Mouse (Mus musculus) MEL (cell line): Measurements from ENCODE around the gene Pomp. TPM values are rescaled to one million over a fixed set of nuclear protein-coding genes. Genes with fewer than 3 reads are reported as not detected.
A peak's percentile ranks its signal among the peaks of the same experiment; 100 is the strongest.

ENCODE experiments used
- DNase-seq: peaks from one replicate; pipeline ENCODE4 v3.0.0; 2011; ENCODE audit warnings: low read depth, low spot score
- H3K27ac ChIP-seq: 2 replicates; pipeline ENCODE4 v1.5.1; 2012; ENCODE audit warnings: low read depth, mild to moderate bottlenecking, control low read depth, low read length, moderate library complexity; ENCODE audit not compliant: control insufficient read depth
- H3K27me3 ChIP-seq, 2 experiments: fragments of 150-350 bp in 1 of 2; sonication (generic) in 1 of 2; 2 replicates each; pipeline ENCODE4 v1.6.1; 2012; ENCODE audit warnings: low read length in 2 of 2, mild to moderate bottlenecking in 2 of 2, improper control_type of control experiment in 1 of 2, moderate library complexity in 1 of 2; ENCODE audit not compliant: insufficient read depth in 2 of 2, control insufficient read depth in 1 of 2
- H3K36me3 ChIP-seq, 2 experiments: 2 replicates each; pipeline ENCODE4 v1.6.1; 2012 to 2014; ENCODE audit warnings: low read length in 2 of 2, improper control_type of control experiment in 1 of 2, inconsistent platforms in 1 of 2, mild to moderate bottlenecking in 1 of 2; ENCODE audit not compliant: insufficient read depth in 2 of 2, control insufficient read depth in 1 of 2
- H3K4me1 ChIP-seq, 2 experiments: fragments of 150-350 bp in 1 of 2; sonication (generic) in 1 of 2; 2 replicates each; pipeline ENCODE4 v1.6.1; 2012; ENCODE audit warnings: low read length in 2 of 2, improper control_type of control experiment in 1 of 2, mild to moderate bottlenecking in 1 of 2; ENCODE audit not compliant: insufficient read depth in 2 of 2, control insufficient read depth in 1 of 2
- H3K4me3 ChIP-seq, 2 experiments: fragments of 150-350 bp in 1 of 2; sonication (generic) in 1 of 2; 2 replicates each; pipeline ENCODE4 v1.5.1; 2012; ENCODE audit warnings: low read depth in 2 of 2, low read length in 2 of 2, mild to moderate bottlenecking in 2 of 2, moderate library complexity in 2 of 2, control low read depth in 1 of 2, improper control_type of control experiment in 1 of 2; ENCODE audit not compliant: control insufficient read depth in 1 of 2, insufficient read depth in 1 of 2
- H3K79me2 ChIP-seq: 2 replicates; pipeline ENCODE4 v1.6.1; 2012; ENCODE audit warnings: mild to moderate bottlenecking, low read length, moderate library complexity; ENCODE audit not compliant: control insufficient read depth, poor library complexity, insufficient read depth
- H3K9ac ChIP-seq: 2 replicates; pipeline ENCODE4 v1.6.1; 2012; ENCODE audit warnings: low read depth, mild to moderate bottlenecking, control low read depth, low read length, moderate library complexity; ENCODE audit not compliant: control insufficient read depth, poor library complexity, severe bottlenecking
- H3K9me3 ChIP-seq: fragments of 150-350 bp; sonication (generic); replicated peaks from 2 replicates; pipeline ENCODE4 v1.6.1; 2012; ENCODE audit warnings: mild to moderate bottlenecking, low read length, improper control_type of control experiment, moderate library complexity; ENCODE audit not compliant: insufficient read depth
- CHD1 ChIP-seq: IDR thresholded peaks from 2 replicates; pipeline ENCODE4 v1.6.1; 2012; ENCODE audit warnings: low read depth, mild to moderate bottlenecking, inconsistent platforms, low read length, improper control_type of control experiment
- E2F4 ChIP-seq: IDR thresholded peaks from 2 replicates; pipeline ENCODE4 v1.6.1; 2011; ENCODE audit warnings: low read depth, low read length, improper control_type of control experiment, borderline replicate concordance
- ELF1 ChIP-seq: IDR thresholded peaks from 2 replicates; pipeline ENCODE4 v1.6.1; 2014; ENCODE audit warnings: low read depth, mild to moderate bottlenecking, inconsistent platforms, low read length, improper control_type of control experiment, moderate library complexity
- EP300 ChIP-seq, 2 experiments: IDR thresholded peaks; 2 replicates each; pipeline ENCODE4 v1.6.1; 2011; ENCODE audit warnings: improper control_type of control experiment in 2 of 2, low read length in 2 of 2, low read depth in 1 of 2, mild to moderate bottlenecking in 1 of 2
- ETS1 ChIP-seq: IDR thresholded peaks from 2 replicates; pipeline ENCODE4 v1.6.1; 2012; ENCODE audit warnings: low read depth, mild to moderate bottlenecking, inconsistent platforms, low read length, improper control_type of control experiment, moderate library complexity
- HCFC1 ChIP-seq: IDR thresholded peaks from 2 replicates; pipeline ENCODE4 v1.6.1; 2012; ENCODE audit warnings: low read depth, mild to moderate bottlenecking, inconsistent platforms, low read length, improper control_type of control experiment, moderate library complexity
- JUND ChIP-seq: IDR thresholded peaks from 2 replicates; pipeline ENCODE4 v1.6.1; 2011; ENCODE audit warnings: low read depth, mild to moderate bottlenecking, improper control_type of control experiment, low read length
- KAT2A ChIP-seq: conservative IDR thresholded peaks from 2 replicates; pipeline ENCODE4 v1.6.1; 2012; ENCODE audit warnings: low read depth, low read length, improper control_type of control experiment, inconsistent platforms
- MAFK ChIP-seq: IDR thresholded peaks from 2 replicates; pipeline ENCODE4 v1.6.1; 2011; ENCODE audit warnings: low read depth, mild to moderate bottlenecking, low read length, improper control_type of control experiment, borderline replicate concordance
- MAX ChIP-seq: IDR thresholded peaks from 2 replicates; pipeline ENCODE4 v1.6.1; 2011; ENCODE audit warnings: low read length, improper control_type of control experiment
- MAZ ChIP-seq: IDR thresholded peaks from 2 replicates; pipeline ENCODE4 v1.6.1; 2012; ENCODE audit warnings: low read depth, mild to moderate bottlenecking, inconsistent platforms, low read length, improper control_type of control experiment
- MXI1 ChIP-seq: IDR thresholded peaks from 2 replicates; pipeline ENCODE4 v1.6.1; 2011; ENCODE audit warnings: mild to moderate bottlenecking, low read depth, low read length, improper control_type of control experiment
- MYB ChIP-seq: IDR thresholded peaks from 2 replicates; pipeline ENCODE4 v1.6.1; 2011; ENCODE audit warnings: mild to moderate bottlenecking, low read depth, low read length, improper control_type of control experiment
- MYC ChIP-seq: IDR thresholded peaks from 2 replicates; pipeline ENCODE4 v1.6.1; 2011; ENCODE audit warnings: low read depth, mild to moderate bottlenecking, low read length, improper control_type of control experiment, moderate library complexity
- NELFE ChIP-seq: IDR thresholded peaks from 2 replicates; pipeline ENCODE4 v1.6.1; 2011; ENCODE audit warnings: low read depth, low read length, improper control_type of control experiment
- POLR2A ChIP-seq, 2 experiments: IDR thresholded peaks; 2 replicates each; pipeline ENCODE4 v1.6.1; 2011 to 2012; ENCODE audit warnings: low read length in 2 of 2, mild to moderate bottlenecking in 2 of 2, control low read depth in 1 of 2, improper control_type of control experiment in 1 of 2, low read depth in 1 of 2, moderate library complexity in 1 of 2; ENCODE audit not compliant: control insufficient read depth in 1 of 2, insufficient read depth in 1 of 2, poor library complexity in 1 of 2
- POLR2AphosphoS2 ChIP-seq: IDR thresholded peaks from 2 replicates; pipeline ENCODE4 v1.6.1; 2011; ENCODE audit warnings: low read length, improper control_type of control experiment
- POLR2AphosphoS5 ChIP-seq: IDR thresholded peaks from 2 replicates; pipeline ENCODE4 v1.6.1; 2012; ENCODE audit warnings: low read depth, borderline replicate concordance, mild to moderate bottlenecking, inconsistent platforms, low read length, moderate library complexity, mixed read lengths
- RCOR1 ChIP-seq: IDR thresholded peaks from 2 replicates; pipeline ENCODE4 v1.6.1; 2012; ENCODE audit warnings: low read depth, mild to moderate bottlenecking, inconsistent platforms, low read length, improper control_type of control experiment
- SIN3A ChIP-seq: IDR thresholded peaks from 2 replicates; pipeline ENCODE4 v1.6.1; 2012; ENCODE audit warnings: low read length, improper control_type of control experiment, inconsistent platforms
- TBP ChIP-seq: IDR thresholded peaks from 2 replicates; pipeline ENCODE4 v1.8.0; 2011; ENCODE audit warnings: low read depth, low read length, improper control_type of control experiment
- TCF12 ChIP-seq: IDR thresholded peaks from 2 replicates; pipeline ENCODE4 v1.6.1; 2014; ENCODE audit warnings: low read depth, mild to moderate bottlenecking, inconsistent platforms, low read length, improper control_type of control experiment, moderate library complexity
- USF1 ChIP-seq: IDR thresholded peaks from 2 replicates; pipeline ENCODE4 v1.6.1; 2014; ENCODE audit warnings: low read depth, mild to moderate bottlenecking, inconsistent platforms, low read length, improper control_type of control experiment, moderate library complexity
- USF2 ChIP-seq, 2 experiments: IDR thresholded peaks; 2 replicates each; pipeline ENCODE4 v1.6.1; 2011 to 2012; ENCODE audit warnings: improper control_type of control experiment in 2 of 2, low read length in 2 of 2, borderline replicate concordance in 1 of 2, inconsistent platforms in 1 of 2, low read depth in 1 of 2, mild to moderate bottlenecking in 1 of 2; ENCODE audit not compliant: insufficient read depth in 1 of 2
- ZMIZ1 ChIP-seq: IDR thresholded peaks from 2 replicates; pipeline ENCODE4 v1.6.1; 2012; ENCODE audit warnings: low read depth, mild to moderate bottlenecking, inconsistent platforms, low read length, improper control_type of control experiment, moderate library complexity
- polyA plus RNA-seq, 2 experiments: library from polyadenylated mRNA; stranded (reverse) in 1 of 2; unstranded in 1 of 2; fragments of >175 nt in 1 of 2; fragments of >200 nt in 1 of 2; gene quantifications; 2 replicates each; pipeline versions ENCODE4 v1.2.1 to v1.2.4; 2012; ENCODE audit warnings: low replicate concordance in 2 of 2, low read depth in 1 of 2; ENCODE audit not compliant: insufficient read length in 2 of 2, insufficient read depth in 1 of 2, missing spikeins in 1 of 2
- total RNA-seq: library from RNA; depleted of rRNA; stranded (reverse); fragments of 300-350 nt; gene quantifications from 2 replicates; pipeline ENCODE4 v1.2.3, GENCODE M21; 2012; rRNA removed

Gene Pomp
- 324 and 348 TPM in 2 replicates for total RNA-seq
- polyA plus RNA-seq, result 100 to 1,000 TPM in 1 of 2 experiments, not detected in 1; 500 TPM

GRCm38 (mm10) chr5:147860449-147861261 is at the start of gene Pomp:
Pomp (plus strand) TSS chr5:147860461.
- Histone ChIP-seq H3K9me3 (no peaks in the 10 kb centered on the region), H3K9ac (peak within 1 kb of the TSS; percentile 83), H3K27ac (peak within 1 kb of the TSS; percentile 53), H3K27me3 (no peaks in the 10 kb centered on the region), H3K4me1 (peaks cover 0 to 15% of the 10 kb centered on the region in 2 experiments; a peak in 2 of 4 replicates), H3K79me2 (peaks cover 43% of the 10 kb centered on the region), H3K36me3 (peaks cover 5 to 11% of the 10 kb centered on the region in 2 experiments), H3K4me3 (peak within 1 kb of the TSS; percentile 66 to 98)
- DNase-seq, result peak; percentile 97
- TF ChIP-seq POLR2AphosphoS5 (no peak), MAX (peak; percentile 76), MXI1 (peak; percentile 89), MYC (peak; percentile 73), TBP (peak; percentile 80), MAFK (no peak), POLR2AphosphoS2 (peak; percentile 93), MAZ (peak; percentile 81), POLR2A (IDR thresholded peaks at IDR 0.05; ENCODE audit: control insufficient read depth in 1 of 2, insufficient read depth in 1 of 2, low read depth in 1 of 2, low read length in 2 of 2, poor library complexity in 1 of 2) (peak; percentile 95 to 99), KAT2A (no peak; the same call in 1 of the 2 replicates), USF2 (IDR thresholded peaks at IDR 0.05; ENCODE audit: borderline replicate concordance in 1 of 2, insufficient read depth in 1 of 2, low read depth in 1 of 2, low read length in 2 of 2) (no peak), E2F4 (no peak), USF1 (0 out of 2 replicates have a peak, but pooled peaks have one; percentile 22), SIN3A (peak; percentile 96), TCF12 (peak; percentile 78), ZMIZ1 (peak; percentile 92; the same call in 1 of the 2 replicates), MYB (no peak; the same call in 1 of the 2 replicates), ELF1 (peak; percentile 92), HCFC1 (peak; percentile 94), EP300 (IDR thresholded peaks at IDR 0.05; ENCODE audit: low read depth in 1 of 2, low read length in 2 of 2) (peak in 1 of 2 experiments; percentile 56; a peak in 2 of 4 replicates), CHD1 (no peak), JUND (no peak), ETS1 (peak; percentile 53), NELFE (peak; percentile 98), RCOR1 (peak; percentile 36; the same call in 1 of the 2 replicates)
